Comparison of ENCODE assay signal across 24 mouse cellular contexts in the genomic region with DNA sequence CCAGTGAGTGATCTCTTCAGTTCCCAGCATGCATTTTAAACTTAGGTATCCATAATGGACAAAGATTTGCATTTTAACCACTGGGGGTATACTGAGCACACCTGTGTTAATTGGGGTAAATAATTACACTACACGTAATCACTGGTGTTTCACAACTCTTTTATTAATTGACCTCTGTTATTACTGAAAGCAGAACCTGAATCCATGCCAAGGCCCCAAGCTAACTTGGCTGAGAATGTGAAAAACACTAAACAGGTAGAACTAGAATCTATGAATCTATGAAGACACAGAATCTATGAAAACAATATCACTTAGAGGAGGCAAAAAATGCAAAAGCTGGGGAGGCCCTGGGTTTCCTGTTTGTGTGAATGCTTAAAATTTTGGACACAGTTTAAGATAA. TPM values are rescaled to one million over a fixed set of nuclear protein-coding genes. Genes with fewer than 3 reads are reported as not detected.
"Had no signal": no experiment of that assay in that cellular context is flagged by ENCODE, and none has a peak within 500 bp of the region (broad histone marks: within the 10 kb centered on the region; RNA-seq: fewer than 3 reads in every experiment).

No protein-coding gene starts in this region.

- H3K4me3 ChIP-seq: lung, embryonic 15.5 days; megakaryocyte, embryonic 14.5 days; midbrain, embryonic 13.5 days; midbrain, embryonic 15.5 days; neural tube, embryonic 12.5 days; stomach, embryonic 15.5 days had no signal

- DNase-seq: lung, adult 2 months; lung, postnatal 14 days; lung, postnatal 36 days; right cerebral cortex, postnatal 14 days; thymus, adult 2 months; thymus, postnatal 25 days; thymus, postnatal 4 days had no signal

- H3K4me1 ChIP-seq: lung, embryonic 15.5 days; neural tube, embryonic 12.5 days; stomach, embryonic 15.5 days had no signal

- H3K9ac ChIP-seq: lung, embryonic 15.5 days; midbrain, embryonic 13.5 days; midbrain, embryonic 15.5 days; neural tube, embryonic 12.5 days; stomach, embryonic 15.5 days had no signal

- ATAC-seq: lung, postnatal 0 days; midbrain, embryonic 13.5 days; midbrain, embryonic 15.5 days had no signal

- H3K27me3 ChIP-seq: lung, embryonic 15.5 days; megakaryocyte, embryonic 14.5 days; midbrain, embryonic 13.5 days; midbrain, embryonic 15.5 days; neural tube, embryonic 12.5 days; stomach, embryonic 15.5 days had no signal

- H3K9me3 ChIP-seq: lung, embryonic 15.5 days; megakaryocyte, embryonic 14.5 days; midbrain, embryonic 13.5 days; midbrain, embryonic 15.5 days; neural tube, embryonic 12.5 days; stomach, embryonic 15.5 days had no signal

- H3K27ac ChIP-seq: lung, embryonic 15.5 days; macrophage; midbrain, embryonic 13.5 days; midbrain, embryonic 15.5 days; neural tube, embryonic 12.5 days; stomach, embryonic 15.5 days; stomach, postnatal 0 days had no signal

- H3K4me2 ChIP-seq: lung, embryonic 15.5 days; midbrain, embryonic 11.5 days; midbrain, embryonic 13.5 days; midbrain, embryonic 15.5 days; neural tube, embryonic 12.5 days; stomach, embryonic 15.5 days had no signal

RNA-seq across cellular contexts. Expression of a gene that starts 44.5 kb away (rescaled TPM):
- total RNA-seq: monocyte, adult 5-6 weeks; neutrophil, adult 5-6 weeks had no signal
- polyA plus RNA-seq: lung, postnatal 0 days; spleen, adult 2 months; testis, adult 2 months had no signal

RNA-seq across cellular contexts. Expression of a gene that starts 48.1 kb away (rescaled TPM):
- total RNA-seq: megakaryocyte progenitor cell, adult 5-6 weeks; monocyte, adult 5-6 weeks; neutrophil, adult 5-6 weeks had no signal
- polyA plus RNA-seq: lung, adult 2 months; lung, embryonic 15.5 days; lung, postnatal 0 days; macrophage; midbrain, embryonic 11.5 days; midbrain, embryonic 13.5 days; midbrain, embryonic 15.5 days; neural tube, embryonic 12.5 days; neural tube, embryonic 14.5 days; spleen, adult 2 months; stomach, embryonic 15.5 days; stomach, postnatal 0 days; testis, adult 2 months; thymus, adult 2 months; urinary bladder, adult 2 months had no signal
